Mouse (Mus musculus) liver, postnatal 0 days (tissue): Measurements from ENCODE around the gene Meox1.

ENCODE experiments used
- CTCF ChIP-seq: sonication (generic); IDR thresholded peaks from 2 replicates; pipeline ENCODE4 v1.5.1; 2016; ENCODE audit warnings: antibody characterized with exemption, low read depth
- EP300 ChIP-seq: IDR thresholded peaks from 2 replicates; pipeline ENCODE4 v1.6.1; 2016; ENCODE audit warnings: antibody characterized with exemption, low read depth, mild to moderate bottlenecking

GRCm38 (mm10) chr11:101830616-101831015 lies 63.6 kb downstream of the Meox1 start:
- TF ChIP-seq CTCF (no peak), EP300 (no peak)
